Mouse (Mus musculus): Measurements from ENCODE around the gene Etv5.

Gene Etv5

GRCm38 (mm10) chr16:22439499-22440177 lies at the start of gene Etv5:
Gene Etv5 (minus strand): TSS chr16:22439719.
- DNase-seq (ENCODE audit: low read depth) = peak; percentile 95

GRCm38 (mm10) chr16:22483900-22484299 lies 44.4 kb upstream of the Etv5 start:
- DNase-seq (ENCODE audit: low read depth) = no peak

- no peak for DNase-seq (ENCODE audit: low read depth)
Observed at GRCm38 (mm10) chr16:22479322-22479721, 39.8 kb upstream of the Etv5 start.

- no peak for DNase-seq (ENCODE audit: low read depth)
Observed at GRCm38 (mm10) chr16:22471728-22472127, 32.2 kb upstream of the Etv5 start.

GRCm38 (mm10) chr16:22469385-22469784 lies 29.9 kb upstream of the Etv5 start:
- DNase-seq (ENCODE audit: low read depth) = no peak

GRCm38 (mm10) chr16:22467111-22467510 lies 27.6 kb upstream of the Etv5 start:
- no peak for DNase-seq (ENCODE audit: low read depth)

- no peak for DNase-seq (ENCODE audit: low read depth)
Observed at GRCm38 (mm10) chr16:22466381-22466780, 26.9 kb upstream of the Etv5 start.

- DNase-seq (ENCODE audit: low read depth) = no peak
Observed at GRCm38 (mm10) chr16:22462220-22462619, 22.7 kb upstream of the Etv5 start.

GRCm38 (mm10) chr16:22461728-22462127 lies 22.2 kb upstream of the Etv5 start:
- no peak for DNase-seq (ENCODE audit: low read depth)

- DNase-seq (ENCODE audit: low read depth) = no peak
Observed at GRCm38 (mm10) chr16:22460960-22461359, 21.4 kb upstream of the Etv5 start.

- DNase-seq (ENCODE audit: low read depth) = no peak
Observed at GRCm38 (mm10) chr16:22452082-22452481, 12.6 kb upstream of the Etv5 start.

- no peak for DNase-seq (ENCODE audit: low read depth)
Observed at GRCm38 (mm10) chr16:22448093-22448492, 8.6 kb upstream of the Etv5 start.

GRCm38 (mm10) chr16:22444786-22445185 lies 5.3 kb upstream of the Etv5 start:
- DNase-seq (ENCODE audit: low read depth) = no peak

- no peak for DNase-seq (ENCODE audit: low read depth)
Observed at GRCm38 (mm10) chr16:22442202-22442601, 2.7 kb upstream of the Etv5 start.

- DNase-seq (ENCODE audit: low read depth) = no peak
Observed at GRCm38 (mm10) chr16:22441317-22441716, 1.8 kb upstream of the Etv5 start.

- DNase-seq (ENCODE audit: low read depth) = no peak
Observed at GRCm38 (mm10) chr16:22440269-22440668, 750 bp upstream of the Etv5 start.

GRCm38 (mm10) chr16:22438441-22439373 lies 812 bp downstream of the Etv5 start:
- DNase-seq (ENCODE audit: low read depth) = no peak

- DNase-seq (ENCODE audit: low read depth) = no peak
Observed at GRCm38 (mm10) chr16:22436106-22436505, 3.4 kb downstream of the Etv5 start.

- no peak for DNase-seq (ENCODE audit: low read depth)
Observed at GRCm38 (mm10) chr16:22434530-22434929, 5.0 kb downstream of the Etv5 start.

- DNase-seq (ENCODE audit: low read depth) = no peak
Observed at GRCm38 (mm10) chr16:22433944-22434343, 5.6 kb downstream of the Etv5 start.

- no peak for DNase-seq (ENCODE audit: low read depth)
Observed at GRCm38 (mm10) chr16:22431773-22432172, 7.7 kb downstream of the Etv5 start.

- DNase-seq (ENCODE audit: low read depth) = no peak
Observed at GRCm38 (mm10) chr16:22431335-22431734, 8.2 kb downstream of the Etv5 start.
